Mouse (Mus musculus) neural tube, embryonic 11.5 days (tissue): ENCODE measurements around the gene Polr3h. TPM values are rescaled to one million over a fixed set of nuclear protein-coding genes. Genes with fewer than 3 reads are reported as not detected.

Experiments used
- ATAC-seq: fragments of 200-750 bp; cut with Nextera tagmentation; 2 replicates; pipeline ENCODE4 v1.8.0; 2017; ENCODE audit warnings: moderate number of reproducible peaks, mild to moderate bottlenecking, moderate TSS enrichment, moderate library complexity; ENCODE audit not compliant: insufficient read depth, low FRiP score, low TSS enrichment
- DNase-seq: peaks from one replicate; pipeline ENCODE4 v3.0.0-alpha.2; 2015; ENCODE audit warnings: low spot score
- H3K27ac ChIP-seq: fragments of 300-500 bp; sonication (generic); 2 replicates; pipeline ENCODE4 v1.5.1; 2014; ENCODE audit warnings: low read depth, mild to moderate bottlenecking, low read length
- H3K27me3 ChIP-seq: fragments of 300-500 bp; sonication (generic); 2 replicates; pipeline ENCODE4 v1.6.1; 2014; ENCODE audit warnings: mild to moderate bottlenecking, low read length, mixed read lengths; ENCODE audit not compliant: control insufficient read depth, insufficient read depth
- H3K36me3 ChIP-seq: fragments of 300-500 bp; sonication (generic); 2 replicates; pipeline ENCODE4 v1.6.1; 2014; ENCODE audit warnings: mild to moderate bottlenecking, low read length, moderate library complexity, mixed read lengths; ENCODE audit not compliant: control insufficient read depth, insufficient read depth
- H3K4me1 ChIP-seq: fragments of 300-500 bp; sonication (generic); 2 replicates; pipeline ENCODE4 v1.6.1; 2014; ENCODE audit warnings: low read length, mixed read lengths; ENCODE audit not compliant: control insufficient read depth, insufficient read depth
- H3K4me2 ChIP-seq: fragments of 300-500 bp; sonication (generic); 2 replicates; pipeline ENCODE4 v1.6.1; 2014; ENCODE audit warnings: low read depth, mild to moderate bottlenecking, moderate library complexity
- H3K4me3 ChIP-seq: fragments of 300-500 bp; sonication (generic); 2 replicates; pipeline ENCODE4 v1.5.1; 2014; ENCODE audit warnings: low read depth, low read length
- H3K9ac ChIP-seq: fragments of 300-500 bp; sonication (generic); 2 replicates; pipeline ENCODE4 v1.6.1; 2014; ENCODE audit warnings: mild to moderate bottlenecking, low read length
- H3K9me3 ChIP-seq: fragments of 300-500 bp; sonication (generic); 2 replicates; pipeline ENCODE4 v1.6.1; 2016; ENCODE audit warnings: low read length; ENCODE audit not compliant: control insufficient read depth
- WGBS: fragments of 180-500 bp; shearing (Covaris S2); extraction: QIAGEN DNeasy Blood & Tissue Kit; methylation state at CpG from one replicate; pipeline ENCODE4 v1.1.7; 2014; 5-methylcytosine and 5-hydroxymethylcytosine counted together
- polyA plus RNA-seq: library from polyadenylated mRNA; unstranded; fragments of >200 nt; fragmentation: Nextera tagmentation; extraction: Ambion mirVana; gene quantifications from 2 replicates; pipeline ENCODE4 v1.2.1, GENCODE M21; 2014

Polr3h gene
- polyA plus RNA-seq, 1 experiment from 2014 or later: 83.0 TPM

GRCm38 (mm10) chr15:81859330-81860255, 66.4 kb downstream of the Polr3h start:
- under 1% methylated on average over 38 of the region's 39 CpGs for WGBS
- peak; percentile 75 for ATAC-seq
- peak overlapping the region; percentile 79; the same call in 1 of the 2 replicates for H3K9ac ChIP-seq
- peaks cover 12% of the 10 kb centered on the region; the same call in 1 of the 2 replicates for H3K4me1 ChIP-seq
- H3K9me3 ChIP-seq: no peaks in the 10 kb centered on the region
- peak; percentile 86 for DNase-seq
- H3K27ac ChIP-seq: peak overlapping the region; percentile 51
- H3K27me3 ChIP-seq: no peaks in the 10 kb centered on the region
- peak overlapping the region; percentile 94 for H3K4me3 ChIP-seq
- peak overlapping the region; percentile 97 for H3K4me2 ChIP-seq
- peaks cover 6% of the 10 kb centered on the region; the same call in 1 of the 2 replicates for H3K36me3 ChIP-seq

- H3K4me3 ChIP-seq: peak within 1 kb of the TSS; percentile 94
- DNase-seq (peak; percentile 53), ATAC-seq (no peak)
- H3K4me2 ChIP-seq: peak within 1 kb of the TSS; percentile 97
- H3K36me3 ChIP-seq: no peaks in the 10 kb centered on the region
- H3K27me3 ChIP-seq: no peaks in the 10 kb centered on the region
- under 1% methylated on average over 44 of the region's 44 CpGs for WGBS
- no peaks in the 10 kb centered on the region for H3K9me3 ChIP-seq
- peak within 1 kb of the TSS; percentile 79 for H3K9ac ChIP-seq
- peak within 1 kb of the TSS; percentile 60 for H3K27ac ChIP-seq
- H3K4me1 ChIP-seq: peaks cover 12% of the 10 kb centered on the region; the same call in 1 of the 2 replicates
Observed at GRCm38 (mm10) chr15:81858517-81859329, 67.3 kb downstream of the Polr3h start, which contains the start of gene Tob2. TSS of gene Tob2 (minus strand) at chr15:81858796.

- DNase-seq: peak; percentile 91
- Histone ChIP-seq H3K9me3 (no peaks in the 10 kb centered on the region), H3K27me3 (no peaks in the 10 kb centered on the region), H3K27ac (peak overlapping the region; percentile 60; the same call in 1 of the 2 replicates), H3K36me3 (no peaks in the 10 kb centered on the region), H3K9ac (peak overlapping the region; percentile 79), H3K4me3 (peak overlapping the region; percentile 94), H3K4me1 (peaks cover 12% of the 10 kb centered on the region; the same call in 1 of the 2 replicates), H3K4me2 (peak overlapping the region; percentile 97)
- WGBS: under 1% methylated on average over 23 of the region's 23 CpGs
- no peak for ATAC-seq
Observed at GRCm38 (mm10) chr15:81858138-81858516, 67.9 kb downstream of the Polr3h start.

GRCm38 (mm10) chr15:81857724-81858116, 68.3 kb downstream of the Polr3h start:
- Histone ChIP-seq H3K27me3 (no peaks in the 10 kb centered on the region), H3K4me2 (peak overlapping the region; percentile 97), H3K9ac (peak overlapping the region; percentile 79), H3K9me3 (no peaks in the 10 kb centered on the region), H3K4me3 (peak overlapping the region; percentile 94), H3K27ac (peak overlapping the region; percentile 60; the same call in 1 of the 2 replicates), H3K36me3 (no peaks in the 10 kb centered on the region), H3K4me1 (peaks cover 12% of the 10 kb centered on the region; the same call in 1 of the 2 replicates)
- DNase-seq (no peak), ATAC-seq (no peak)
- 0% methylated on average over 28 of the region's 33 CpGs for WGBS

GRCm38 (mm10) chr15:81856938-81857723, 68.9 kb downstream of the Polr3h start:
- ATAC-seq (no peak), DNase-seq (peak; percentile 20)
- H3K4me3 ChIP-seq: peak overlapping the region; percentile 94
- H3K27me3 ChIP-seq: no peaks in the 10 kb centered on the region
- 1% methylated on average over 14 of the region's 14 CpGs for WGBS
- no peak overlapping the region for H3K27ac ChIP-seq
- H3K9ac ChIP-seq: peak overlapping the region; percentile 79
- peaks cover 12% of the 10 kb centered on the region; the same call in 1 of the 2 replicates for H3K4me1 ChIP-seq
- peak overlapping the region; percentile 97 for H3K4me2 ChIP-seq
- no peaks in the 10 kb centered on the region for H3K36me3 ChIP-seq
- H3K9me3 ChIP-seq: no peaks in the 10 kb centered on the region

- Histone ChIP-seq H3K27ac (peak overlapping the region; percentile 50; the same call in 1 of the 2 replicates), H3K9ac (peak overlapping the region; percentile 79), H3K27me3 (no peaks in the 10 kb centered on the region), H3K4me2 (peak overlapping the region; percentile 97), H3K4me1 (peaks cover 12% of the 10 kb centered on the region; the same call in 1 of the 2 replicates), H3K9me3 (no peaks in the 10 kb centered on the region), H3K36me3 (peaks cover 4% of the 10 kb centered on the region), H3K4me3 (peak overlapping the region; percentile 94)
- ATAC-seq (peak; percentile 89), DNase-seq (peak; percentile 92)
- under 1% methylated on average over 28 of the region's 28 CpGs for WGBS
Observed at GRCm38 (mm10) chr15:81856030-81856790, 69.8 kb downstream of the Polr3h start.

- WGBS: 92% methylated on average over 7 of the region's 7 CpGs
- Histone ChIP-seq H3K4me1 (peaks cover 5% of the 10 kb centered on the region; the same call in 1 of the 2 replicates), H3K9me3 (no peaks in the 10 kb centered on the region), H3K4me2 (no peak overlapping the region), H3K4me3 (no peak overlapping the region), H3K27ac (no peak overlapping the region), H3K9ac (no peak overlapping the region), H3K27me3 (no peaks in the 10 kb centered on the region), H3K36me3 (peaks cover 10% of the 10 kb centered on the region)
- ATAC-seq (no peak), DNase-seq (no peak)
Observed at GRCm38 (mm10) chr15:81853081-81853480, 73.0 kb downstream of the Polr3h start.
